Mouse (Mus musculus): ENCODE results near the gene Bcl2l11. TPM values are rescaled to one million over a fixed set of nuclear protein-coding genes. Genes with fewer than 3 reads are reported as not detected.

The Bcl2l11 gene
- polyA plus RNA-seq, 2 experiments, result 18.3 to 30.5 TPM

DNA sequence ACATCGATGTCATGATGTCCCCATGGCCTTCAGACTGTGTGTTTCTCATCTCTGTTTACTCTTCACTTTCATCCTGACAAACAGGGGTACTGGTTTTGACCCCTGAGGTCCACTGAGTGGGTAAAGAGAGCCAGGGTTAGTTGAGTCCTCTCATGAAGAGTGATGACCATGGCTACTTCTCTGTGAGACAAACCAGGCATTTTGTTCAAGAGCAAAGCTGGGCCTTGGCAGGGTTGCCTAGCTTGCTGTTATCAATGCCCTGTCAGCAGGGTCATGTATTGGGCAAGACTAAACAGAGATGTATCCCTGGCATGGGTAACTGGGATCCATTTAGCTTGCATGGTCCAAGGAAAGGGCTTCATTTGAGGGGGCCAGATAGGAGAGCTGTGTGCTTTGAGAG is 61.4 kb downstream of the Bcl2l11 start:
- Histone ChIP-seq H3K4me1 (ENCODE audit: control insufficient read depth, insufficient read depth, low read length) (peaks cover 14% of the 10 kb centered on the region), H3K9ac (ENCODE audit: low read depth, low read length, severe bottlenecking) (no peak overlapping the region), H3K27ac (replicated peaks; ENCODE audit: low read depth, low read length) (no peak overlapping the region), H3K9me3 (ENCODE audit: control insufficient read depth, low read length) (no peaks in the 10 kb centered on the region), H3K27me3 (ENCODE audit: control insufficient read depth, insufficient read depth, low read length) (no peaks in the 10 kb centered on the region), H3K4me2 (replicated peaks; ENCODE audit: low read depth, low read length, severe bottlenecking) (no peak overlapping the region), H3K36me3 (ENCODE audit: control insufficient read depth, insufficient read depth, low read length) (no peaks in the 10 kb centered on the region), H3K4me3 (replicated peaks; ENCODE audit: low read length) (no peak overlapping the region)
- no peak for DNase-seq (ENCODE audit: low spot score)
- 92% methylated on average over 1 of the region's 1 CpGs for WGBS
- no peak for TF ChIP-seq POLR2A (IDR thresholded peaks at IDR 0.05; ENCODE audit: borderline replicate concordance, extremely low read depth, insufficient read depth, insufficient read length)
- no peak for ATAC-seq (ENCODE audit: low FRiP score, low read depth)

DNA sequence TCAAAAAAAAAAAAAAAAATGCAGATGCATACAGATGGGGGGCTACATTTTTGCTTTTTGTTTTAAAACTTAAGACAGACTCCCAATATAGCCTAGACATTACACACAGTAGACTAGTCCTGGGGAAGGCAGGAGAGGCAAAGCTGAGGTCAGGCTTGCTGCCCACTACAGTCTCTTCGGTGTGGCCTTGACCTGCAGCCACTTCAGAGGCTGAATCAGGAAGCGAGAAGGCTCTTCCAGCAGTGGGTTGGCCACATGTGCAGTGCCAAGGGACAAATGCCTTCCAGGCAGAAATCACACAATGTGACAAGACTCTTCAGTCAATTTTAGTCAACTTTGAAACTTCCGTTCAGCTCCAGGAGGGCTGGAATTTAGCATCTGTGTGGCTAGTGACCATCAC is 62.6 kb downstream of the Bcl2l11 start:
- H3K4me3 ChIP-seq (replicated peaks; ENCODE audit: low read length), result no peak overlapping the region
- H3K27ac ChIP-seq (replicated peaks; ENCODE audit: low read depth, low read length), result no peak overlapping the region
- no peak for ATAC-seq (ENCODE audit: low FRiP score, low read depth)
- no peak overlapping the region for H3K4me2 ChIP-seq (replicated peaks; ENCODE audit: low read depth, low read length, severe bottlenecking)
- no peak overlapping the region for H3K9ac ChIP-seq (ENCODE audit: low read depth, low read length, severe bottlenecking)
- no peaks in the 10 kb centered on the region for H3K36me3 ChIP-seq (ENCODE audit: control insufficient read depth, insufficient read depth, low read length)
- no peaks in the 10 kb centered on the region for H3K27me3 ChIP-seq (ENCODE audit: control insufficient read depth, insufficient read depth, low read length)
- no peak for TF ChIP-seq POLR2A (IDR thresholded peaks at IDR 0.05; ENCODE audit: borderline replicate concordance, extremely low read depth, insufficient read depth, insufficient read length)
- no peak for DNase-seq (ENCODE audit: low spot score)
- WGBS, result 89% methylated on average over 3 of the region's 3 CpGs
- H3K9me3 ChIP-seq (ENCODE audit: control insufficient read depth, low read length), result no peaks in the 10 kb centered on the region
- peaks cover 14% of the 10 kb centered on the region for H3K4me1 ChIP-seq (ENCODE audit: control insufficient read depth, insufficient read depth, low read length)

- no peak for DNase-seq (ENCODE audit: low spot score)
- no peak overlapping the region for H3K9ac ChIP-seq (ENCODE audit: low read depth, low read length, severe bottlenecking)
- no peak for TF ChIP-seq POLR2A (IDR thresholded peaks at IDR 0.05; ENCODE audit: borderline replicate concordance, extremely low read depth, insufficient read depth, insufficient read length)
- H3K9me3 ChIP-seq (ENCODE audit: control insufficient read depth, low read length), result no peaks in the 10 kb centered on the region
- no peaks in the 10 kb centered on the region for H3K27me3 ChIP-seq (ENCODE audit: control insufficient read depth, insufficient read depth, low read length)
- H3K4me2 ChIP-seq (replicated peaks; ENCODE audit: low read depth, low read length, severe bottlenecking), result peak overlapping the region; percentile 11; the same call in 1 of the 2 replicates
- 9% methylated on average over 10 of the region's 10 CpGs for WGBS
- H3K4me1 ChIP-seq (ENCODE audit: control insufficient read depth, insufficient read depth, low read length), result peaks cover 14% of the 10 kb centered on the region
- H3K27ac ChIP-seq (replicated peaks; ENCODE audit: low read depth, low read length), result peak overlapping the region; percentile 56
- ATAC-seq (ENCODE audit: low FRiP score, low read depth), result peak; percentile 57; the same call in 1 of the 2 replicates
- no peak overlapping the region for H3K4me3 ChIP-seq (replicated peaks; ENCODE audit: low read length)
- no peaks in the 10 kb centered on the region for H3K36me3 ChIP-seq (ENCODE audit: control insufficient read depth, insufficient read depth, low read length)
Observed at GRCm38 (mm10) chr2:128189691-128190090, 63.9 kb downstream of the Bcl2l11 start.

- H3K4me2 ChIP-seq (replicated peaks; ENCODE audit: low read depth, low read length, severe bottlenecking), result peak overlapping the region; percentile 11; the same call in 1 of the 2 replicates
- H3K9me3 ChIP-seq (ENCODE audit: control insufficient read depth, low read length), result no peaks in the 10 kb centered on the region
- TF ChIP-seq POLR2A (IDR thresholded peaks at IDR 0.05; ENCODE audit: borderline replicate concordance, extremely low read depth, insufficient read depth, insufficient read length), result no peak
- H3K27me3 ChIP-seq (ENCODE audit: control insufficient read depth, insufficient read depth, low read length), result no peaks in the 10 kb centered on the region
- 69% methylated on average over 5 of the region's 5 CpGs for WGBS
- H3K9ac ChIP-seq (ENCODE audit: low read depth, low read length, severe bottlenecking), result no peak overlapping the region
- DNase-seq (ENCODE audit: low spot score), result no peak
- peaks cover 14% of the 10 kb centered on the region for H3K4me1 ChIP-seq (ENCODE audit: control insufficient read depth, insufficient read depth, low read length)
- peak overlapping the region; percentile 56 for H3K27ac ChIP-seq (replicated peaks; ENCODE audit: low read depth, low read length)
- no peak overlapping the region for H3K4me3 ChIP-seq (replicated peaks; ENCODE audit: low read length)
- ATAC-seq (ENCODE audit: low FRiP score, low read depth), result no peak
- no peaks in the 10 kb centered on the region for H3K36me3 ChIP-seq (ENCODE audit: control insufficient read depth, insufficient read depth, low read length)
Observed at GRCm38 (mm10) chr2:128190196-128190595, 64.4 kb downstream of the Bcl2l11 start.

GRCm38 (mm10) chr2:128193411-128193810 is 67.6 kb downstream of the Bcl2l11 start:
- 56% methylated on average over 4 of the region's 4 CpGs for WGBS
- ATAC-seq (ENCODE audit: low FRiP score, low read depth) (no peak), DNase-seq (ENCODE audit: low spot score) (no peak)
- Histone ChIP-seq H3K27ac (replicated peaks; ENCODE audit: low read depth, low read length) (no peak overlapping the region), H3K9me3 (ENCODE audit: control insufficient read depth, low read length) (no peaks in the 10 kb centered on the region), H3K27me3 (ENCODE audit: control insufficient read depth, insufficient read depth, low read length) (no peaks in the 10 kb centered on the region), H3K9ac (ENCODE audit: low read depth, low read length, severe bottlenecking) (no peak overlapping the region), H3K4me3 (replicated peaks; ENCODE audit: low read length) (no peak overlapping the region), H3K4me2 (replicated peaks; ENCODE audit: low read depth, low read length, severe bottlenecking) (no peak overlapping the region), H3K4me1 (ENCODE audit: control insufficient read depth, insufficient read depth, low read length) (peaks cover 9% of the 10 kb centered on the region), H3K36me3 (ENCODE audit: control insufficient read depth, insufficient read depth, low read length) (no peaks in the 10 kb centered on the region)
- no peak for TF ChIP-seq POLR2A (IDR thresholded peaks at IDR 0.05; ENCODE audit: borderline replicate concordance, extremely low read depth, insufficient read depth, insufficient read length)

DNA sequence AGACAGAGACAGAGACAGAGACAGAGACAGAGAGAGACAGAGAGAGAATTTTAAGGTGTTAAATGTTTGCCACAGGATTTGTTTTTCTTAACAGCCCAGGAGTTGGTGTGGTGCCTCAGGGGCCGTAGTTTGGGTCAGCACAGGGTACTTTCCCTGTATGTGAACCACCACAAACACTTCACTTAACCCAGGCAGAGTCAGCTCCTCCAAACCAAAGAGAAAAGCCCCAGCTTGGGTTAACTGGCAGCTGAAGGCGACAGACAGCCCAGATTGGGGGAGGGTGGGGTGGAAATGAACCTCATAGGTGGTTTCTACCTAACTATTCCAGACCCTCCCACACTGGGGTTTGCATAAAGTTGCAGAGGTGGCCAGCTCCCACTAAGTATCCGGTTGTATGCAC is 71.5 kb downstream of the Bcl2l11 start:
- 79% methylated on average over 3 of the region's 3 CpGs for WGBS
- no peaks in the 10 kb centered on the region for H3K4me1 ChIP-seq (ENCODE audit: control insufficient read depth, insufficient read depth, low read length)
- no peaks in the 10 kb centered on the region for H3K27me3 ChIP-seq (ENCODE audit: control insufficient read depth, insufficient read depth, low read length)
- no peak overlapping the region for H3K4me2 ChIP-seq (replicated peaks; ENCODE audit: low read depth, low read length, severe bottlenecking)
- H3K36me3 ChIP-seq (ENCODE audit: control insufficient read depth, insufficient read depth, low read length), result no peaks in the 10 kb centered on the region
- H3K9ac ChIP-seq (ENCODE audit: low read depth, low read length, severe bottlenecking), result no peak overlapping the region
- no peaks in the 10 kb centered on the region for H3K9me3 ChIP-seq (ENCODE audit: control insufficient read depth, low read length)
- no peak for TF ChIP-seq POLR2A (IDR thresholded peaks at IDR 0.05; ENCODE audit: borderline replicate concordance, extremely low read depth, insufficient read depth, insufficient read length)
- H3K4me3 ChIP-seq (replicated peaks; ENCODE audit: low read length), result no peak overlapping the region
- DNase-seq (ENCODE audit: low spot score) (no peak), ATAC-seq (ENCODE audit: low FRiP score, low read depth) (no peak)
- no peak overlapping the region for H3K27ac ChIP-seq (replicated peaks; ENCODE audit: low read depth, low read length)

Measured in limb, embryonic 14.5 days (tissue).